Mouse (Mus musculus): ENCODE measurements around the gene Tekt4. TPM values are rescaled to one million over a fixed set of nuclear protein-coding genes. Genes with fewer than 3 reads are reported as not detected.

Gene Tekt4
- polyA plus RNA-seq, 1 experiment = 1.1 TPM

- DNase-seq = no peak
- no peak overlapping the region for H3K4me3 ChIP-seq (replicated peaks; ENCODE audit: insufficient read depth, low read depth, low read length)
- no peak for TF ChIP-seq CTCF (IDR thresholded peaks at IDR 0.05; ENCODE audit: borderline replicate concordance, insufficient read depth, low read depth, low read length)
- no peak for TF ChIP-seq POLR2A (IDR thresholded peaks at IDR 0.05; ENCODE audit: borderline replicate concordance, insufficient read depth, low read length)
- no peaks in the 10 kb centered on the region for H3K27me3 ChIP-seq (ENCODE audit: control insufficient read depth, insufficient read depth, low read length)
- no peak overlapping the region for H3K27ac ChIP-seq (ENCODE audit: insufficient read depth, low read length)
- WGBS = 79% methylated on average over 5 of the region's 5 CpGs
- H3K4me1 ChIP-seq (ENCODE audit: control insufficient read depth, insufficient read depth, low read length) = no peaks in the 10 kb centered on the region
Observed at GRCm38 (mm10) chr17:25452246-25452965, 2.0 kb upstream of the Tekt4 start.

- no peak overlapping the region for H3K4me3 ChIP-seq (replicated peaks; ENCODE audit: insufficient read depth, low read depth, low read length)
- no peaks in the 10 kb centered on the region for H3K27me3 ChIP-seq (ENCODE audit: control insufficient read depth, insufficient read depth, low read length)
- DNase-seq = no peak
- TF ChIP-seq CTCF (IDR thresholded peaks at IDR 0.05; ENCODE audit: borderline replicate concordance, insufficient read depth, low read depth, low read length) (no peak), POLR2A (IDR thresholded peaks at IDR 0.05; ENCODE audit: borderline replicate concordance, insufficient read depth, low read length) (no peak)
- H3K27ac ChIP-seq (ENCODE audit: insufficient read depth, low read length) = no peak overlapping the region
- 6% methylated on average over 8 of the region's 8 CpGs for WGBS
- H3K4me1 ChIP-seq (ENCODE audit: control insufficient read depth, insufficient read depth, low read length) = no peaks in the 10 kb centered on the region
Observed at GRCm38 (mm10) chr17:25456540-25456939, 2.1 kb downstream of the Tekt4 start.

GRCm38 (mm10) chr17:25462236-25462875, 7.9 kb downstream of the Tekt4 start:
- DNase-seq = no peak
- WGBS = 36% methylated on average over 9 of the region's 9 CpGs
- Histone ChIP-seq H3K27me3 (ENCODE audit: control insufficient read depth, insufficient read depth, low read length) (no peaks in the 10 kb centered on the region), H3K4me3 (replicated peaks; ENCODE audit: insufficient read depth, low read depth, low read length) (no peak overlapping the region), H3K27ac (ENCODE audit: insufficient read depth, low read length) (no peak overlapping the region), H3K4me1 (ENCODE audit: control insufficient read depth, insufficient read depth, low read length) (no peaks in the 10 kb centered on the region)
- no peak for TF ChIP-seq POLR2A (IDR thresholded peaks at IDR 0.05; ENCODE audit: borderline replicate concordance, insufficient read depth, low read length)
- TF ChIP-seq CTCF (IDR thresholded peaks at IDR 0.05; ENCODE audit: borderline replicate concordance, insufficient read depth, low read depth, low read length) = no peak

GRCm38 (mm10) chr17:25463326-25463945, 9.0 kb downstream of the Tekt4 start:
- Histone ChIP-seq H3K27me3 (ENCODE audit: control insufficient read depth, insufficient read depth, low read length) (no peaks in the 10 kb centered on the region), H3K4me3 (replicated peaks; ENCODE audit: insufficient read depth, low read depth, low read length) (no peak overlapping the region), H3K4me1 (ENCODE audit: control insufficient read depth, insufficient read depth, low read length) (no peaks in the 10 kb centered on the region), H3K27ac (ENCODE audit: insufficient read depth, low read length) (no peak overlapping the region)
- WGBS = 79% methylated on average over 4 of the region's 4 CpGs
- no peak for DNase-seq
- TF ChIP-seq CTCF (IDR thresholded peaks at IDR 0.05; ENCODE audit: borderline replicate concordance, insufficient read depth, low read depth, low read length) (no peak), POLR2A (IDR thresholded peaks at IDR 0.05; ENCODE audit: borderline replicate concordance, insufficient read depth, low read length) (no peak)

GRCm38 (mm10) chr17:25464091-25464490, 9.7 kb downstream of the Tekt4 start:
- Histone ChIP-seq H3K4me3 (replicated peaks; ENCODE audit: insufficient read depth, low read depth, low read length) (no peak overlapping the region), H3K4me1 (ENCODE audit: control insufficient read depth, insufficient read depth, low read length) (no peaks in the 10 kb centered on the region), H3K27ac (ENCODE audit: insufficient read depth, low read length) (no peak overlapping the region), H3K27me3 (ENCODE audit: control insufficient read depth, insufficient read depth, low read length) (no peaks in the 10 kb centered on the region)
- TF ChIP-seq CTCF (IDR thresholded peaks at IDR 0.05; ENCODE audit: borderline replicate concordance, insufficient read depth, low read depth, low read length) (no peak), POLR2A (IDR thresholded peaks at IDR 0.05; ENCODE audit: borderline replicate concordance, insufficient read depth, low read length) (no peak)
- 51% methylated on average over 4 of the region's 4 CpGs for WGBS
- no peak for DNase-seq

- Histone ChIP-seq H3K4me3 (replicated peaks; ENCODE audit: insufficient read depth, low read depth, low read length) (no peak overlapping the region), H3K4me1 (ENCODE audit: control insufficient read depth, insufficient read depth, low read length) (no peaks in the 10 kb centered on the region), H3K27ac (ENCODE audit: insufficient read depth, low read length) (no peak overlapping the region), H3K27me3 (ENCODE audit: control insufficient read depth, insufficient read depth, low read length) (no peaks in the 10 kb centered on the region)
- TF ChIP-seq CTCF (IDR thresholded peaks at IDR 0.05; ENCODE audit: borderline replicate concordance, insufficient read depth, low read depth, low read length) = no peak
- TF ChIP-seq POLR2A (IDR thresholded peaks at IDR 0.05; ENCODE audit: borderline replicate concordance, insufficient read depth, low read length) = no peak
- no peak for DNase-seq
- 91% methylated on average over 2 of the region's 2 CpGs for WGBS
Observed at GRCm38 (mm10) chr17:25466257-25466656, 11.8 kb downstream of the Tekt4 start.

- 64% methylated on average over 6 of the region's 6 CpGs for WGBS
- TF ChIP-seq POLR2A (IDR thresholded peaks at IDR 0.05; ENCODE audit: borderline replicate concordance, insufficient read depth, low read length) (no peak), CTCF (IDR thresholded peaks at IDR 0.05; ENCODE audit: borderline replicate concordance, insufficient read depth, low read depth, low read length) (no peak)
- no peaks in the 10 kb centered on the region for H3K4me1 ChIP-seq (ENCODE audit: control insufficient read depth, insufficient read depth, low read length)
- no peak overlapping the region for H3K27ac ChIP-seq (ENCODE audit: insufficient read depth, low read length)
- no peak overlapping the region for H3K4me3 ChIP-seq (replicated peaks; ENCODE audit: insufficient read depth, low read depth, low read length)
- H3K27me3 ChIP-seq (ENCODE audit: control insufficient read depth, insufficient read depth, low read length) = no peaks in the 10 kb centered on the region
- no peak for DNase-seq
Observed at GRCm38 (mm10) chr17:25467781-25468180, 13.4 kb downstream of the Tekt4 start.

All from cerebellum, adult 2 months (tissue).